In the genomic region with DNA sequence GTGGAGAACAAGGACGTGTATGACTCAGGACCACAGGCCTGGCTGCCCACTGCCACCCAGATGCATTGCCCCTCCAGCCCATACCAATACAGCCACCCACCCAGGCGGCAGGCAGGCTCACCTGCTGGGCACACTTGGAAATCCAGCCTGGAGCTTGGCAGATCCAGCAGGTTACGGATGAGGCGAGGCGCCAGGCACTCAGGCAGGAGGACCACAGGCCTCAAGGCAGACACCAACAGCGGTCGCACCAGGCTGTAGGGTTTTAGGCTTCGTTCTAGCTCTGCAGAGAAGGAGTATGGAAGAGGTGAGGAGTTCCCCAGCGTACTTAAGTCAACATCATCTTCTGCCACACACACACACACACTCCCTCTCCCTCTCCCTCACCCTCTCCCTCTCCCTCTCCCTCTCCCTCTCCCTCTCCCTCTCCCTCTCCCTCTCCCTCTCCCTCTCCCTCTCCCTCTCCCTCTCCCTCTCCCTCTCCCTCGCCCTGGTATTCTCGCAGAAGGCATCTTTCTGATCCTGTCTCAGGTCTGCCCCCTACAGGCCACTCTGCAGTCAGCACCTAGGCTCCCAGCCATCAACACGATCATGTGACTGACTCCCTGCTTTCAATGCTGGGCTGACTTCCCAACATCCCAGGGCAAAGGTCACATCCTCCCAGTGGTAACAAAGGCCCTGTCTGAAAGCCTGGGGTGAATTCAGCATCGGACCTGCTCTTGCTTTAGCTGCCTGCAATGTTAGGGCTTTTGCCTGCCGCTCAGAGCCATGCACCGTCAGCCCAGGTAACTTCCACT, we compare ENCODE assay signal across 8 mouse cellular contexts. TPM values are rescaled to one million over a fixed set of nuclear protein-coding genes. Genes with fewer than 3 reads are reported as not detected.
DNase-seq lines count a peak whose midpoint lies in the region; ATAC-seq and TF ChIP-seq lines count a peak whose summit lies in the region.

No protein-coding gene starts in this region.

- no peak overlapping the region for H3K27ac ChIP-seq in heart, embryonic 11.5 days (ENCODE audit: low read depth, low read length)
- H3K27ac ChIP-seq in cortical plate, adult 2 months (ENCODE audit: insufficient read depth, low read length), result no peak overlapping the region
- H3K27ac ChIP-seq in intestine, embryonic 15.5 days, result no peak overlapping the region
- peak overlapping the region; percentile 43 for H3K27ac ChIP-seq in midbrain, embryonic 12.5 days (replicated peaks)

- no peak for TF ChIP-seq POLR2A in cortical plate, adult 2 months (IDR thresholded peaks at IDR 0.05; ENCODE audit: extremely low read depth, insufficient read depth, low read length)

- WGBS in heart, embryonic 11.5 days (ENCODE audit: insufficient replicate concordance), result 58% methylated on average over 13 of the region's 15 CpGs
- WGBS in intestine, embryonic 15.5 days, result 50% methylated on average over 15 of the region's 15 CpGs
- WGBS in midbrain, embryonic 12.5 days, result 44% methylated on average over 14 of the region's 15 CpGs

- H3K9me3 ChIP-seq in heart, embryonic 11.5 days (replicated peaks; ENCODE audit: control insufficient read depth, low read length), result no peaks in the 10 kb centered on the region
- H3K9me3 ChIP-seq in intestine, embryonic 15.5 days, result no peaks in the 10 kb centered on the region
- H3K9me3 ChIP-seq in midbrain, embryonic 12.5 days, result no peaks in the 10 kb centered on the region

- no peak overlapping the region for H3K9ac ChIP-seq in heart, embryonic 11.5 days (ENCODE audit: low read depth, low read length)
- H3K9ac ChIP-seq in intestine, embryonic 15.5 days, result no peak overlapping the region
- no peak overlapping the region for H3K9ac ChIP-seq in midbrain, embryonic 12.5 days (replicated peaks)

- H3K4me1 ChIP-seq in heart, embryonic 11.5 days (ENCODE audit: control insufficient read depth, insufficient read depth, low read length), result peaks cover 5% of the 10 kb centered on the region
- H3K4me1 ChIP-seq in cortical plate, adult 2 months (ENCODE audit: control insufficient read depth, insufficient read depth, low read length), result no peaks in the 10 kb centered on the region
- peaks cover 12% of the 10 kb centered on the region for H3K4me1 ChIP-seq in intestine, embryonic 15.5 days (replicated peaks)
- peaks cover 34% of the 10 kb centered on the region for H3K4me1 ChIP-seq in midbrain, embryonic 12.5 days

- no peaks in the 10 kb centered on the region for H3K27me3 ChIP-seq in heart, embryonic 11.5 days (ENCODE audit: control insufficient read depth, insufficient read depth, low read length)
- H3K27me3 ChIP-seq in intestine, embryonic 15.5 days (replicated peaks), result no peaks in the 10 kb centered on the region
- no peaks in the 10 kb centered on the region for H3K27me3 ChIP-seq in midbrain, embryonic 12.5 days

- peak; percentile 90 for TF ChIP-seq CTCF in cortical plate, adult 2 months (IDR thresholded peaks at IDR 0.05; ENCODE audit: extremely low read depth, insufficient read depth, low read length)

- DNase-seq in heart, adult 11 months, result peak; percentile 100
- DNase-seq in gastrocnemius, postnatal 14 days, result peak; percentile 90
- DNase-seq in left cerebral cortex, postnatal 25 days (ENCODE audit: low spot score in 2 of 2), result peak; percentile 87 to 91
- peak; percentile 57 to 81 for DNase-seq in spleen, adult 18-20 months

- no peak overlapping the region for H3K4me3 ChIP-seq in heart, embryonic 11.5 days (ENCODE audit: low read depth, low read length)
- no peak overlapping the region for H3K4me3 ChIP-seq in cortical plate, adult 2 months (ENCODE audit: insufficient read depth, low read length)
- H3K4me3 ChIP-seq in intestine, embryonic 15.5 days (replicated peaks), result no peak overlapping the region
- H3K4me3 ChIP-seq in midbrain, embryonic 12.5 days, result no peak overlapping the region

- H3K4me2 ChIP-seq in heart, embryonic 11.5 days, result no peak overlapping the region
- H3K4me2 ChIP-seq in intestine, embryonic 15.5 days (replicated peaks), result no peak overlapping the region
- no peak overlapping the region for H3K4me2 ChIP-seq in midbrain, embryonic 12.5 days (replicated peaks)

- intact Hi-C loops in gastrocnemius, postnatal 14 days (cut with DNase I; ENCODE audit: low total_unique reads), result no loop called here
- intact Hi-C loops in left cerebral cortex, postnatal 25 days (cut with DNase I), result no loop called here

- no peak for ATAC-seq in heart, embryonic 11.5 days (replicated peaks; ENCODE audit: insufficient number of reproducible peaks, low FRiP score, low TSS enrichment)
- peak; percentile 51 for ATAC-seq in intestine, embryonic 15.5 days
- ATAC-seq in midbrain, embryonic 12.5 days (ENCODE audit: low FRiP score, low read depth), result peak; percentile 39; the same call in 1 of the 2 replicates

- H3K36me3 ChIP-seq in heart, embryonic 11.5 days (ENCODE audit: control insufficient read depth, insufficient read depth, low read length), result no peaks in the 10 kb centered on the region
- H3K36me3 ChIP-seq in intestine, embryonic 15.5 days, result 0 out of 2 replicates have a peak, but pooled peaks cover 13% of the 10 kb centered on the region
- H3K36me3 ChIP-seq in midbrain, embryonic 12.5 days, result no peaks in the 10 kb centered on the region

RNA-seq across cellular contexts. Expression of a gene that starts 5.0 kb away (rescaled TPM):
- 3.0 and 3.7 TPM in 2 replicates for polyA plus RNA-seq in heart, embryonic 11.5 days (2014; fragmentation: Nextera tagmentation; extraction: Ambion mirVana)
- polyA plus RNA-seq in cortical plate, adult 2 months (2012; rRNA removed), result 5.8 and 6.3 TPM in 2 replicates
- 1 to 10 TPM; 5.6 to 7.1 TPM for total RNA-seq in gastrocnemius, postnatal 14 days (2021)
- 19.7 and 20.4 TPM in 2 replicates for polyA plus RNA-seq in intestine, embryonic 15.5 days (2015; fragmentation: Nextera tagmentation; extraction: Ambion mirVana)
- 1 to 10 TPM; 6.0 to 6.1 TPM for total RNA-seq in left cerebral cortex, postnatal 25 days (2021)
- polyA plus RNA-seq in midbrain, embryonic 12.5 days (2016; fragmentation: Nextera tagmentation; extraction: Ambion mirVana), result 119 and 137 TPM in 2 replicates

RNA-seq across cellular contexts. Expression of a gene that starts 24.6 kb away (rescaled TPM):
- polyA plus RNA-seq in heart, embryonic 11.5 days (2014; fragmentation: Nextera tagmentation; extraction: Ambion mirVana), result 3.7 and 4.2 TPM in 2 replicates
- polyA plus RNA-seq in cortical plate, adult 2 months (2012; rRNA removed), result 4.7 and 5.2 TPM in 2 replicates
- 1 to 10 TPM; 9.6 to 9.7 TPM for total RNA-seq in gastrocnemius, postnatal 14 days (2021)
- 6.9 and 7.3 TPM in 2 replicates for polyA plus RNA-seq in intestine, embryonic 15.5 days (2015; fragmentation: Nextera tagmentation; extraction: Ambion mirVana)
- 1 to 10 TPM; 3.9 to 4.2 TPM for total RNA-seq in left cerebral cortex, postnatal 25 days (2021)
- polyA plus RNA-seq in midbrain, embryonic 12.5 days (2016; fragmentation: Nextera tagmentation; extraction: Ambion mirVana), result 2.3 and 2.6 TPM in 2 replicates

RNA-seq across cellular contexts. Expression of a gene that starts 59.7 kb away (rescaled TPM):
- polyA plus RNA-seq in heart, embryonic 11.5 days (2014; fragmentation: Nextera tagmentation; extraction: Ambion mirVana), result not detected in 2 replicates
- 59.2 and 65.2 TPM in 2 replicates for polyA plus RNA-seq in cortical plate, adult 2 months (2012; rRNA removed)
- under 1 TPM; 0.07 to 0.62 TPM for total RNA-seq in gastrocnemius, postnatal 14 days (2021)
- polyA plus RNA-seq in intestine, embryonic 15.5 days (2015; fragmentation: Nextera tagmentation; extraction: Ambion mirVana), result 0.08 and 0.29 TPM in 2 replicates
- 100 to 1,000 TPM; 137 to 153 TPM for total RNA-seq in left cerebral cortex, postnatal 25 days (2021)
- polyA plus RNA-seq in midbrain, embryonic 12.5 days (2016; fragmentation: Nextera tagmentation; extraction: Ambion mirVana), result 0.88 and 2.2 TPM in 2 replicates

Comparison
In these comparisons a context has a peak if more than half of its experiments do, and no peak if none do; other contexts are left out.
1. RNA of a gene that starts 59.7 kb away (polyA plus RNA-seq): 59.2 to 65.2 TPM in cortical plate, adult 2 months; 0.88 to 2.2 TPM in midbrain, embryonic 12.5 days, 0.08 to 0.29 TPM in intestine, embryonic 15.5 days and not detected in heart, embryonic 11.5 days; every median in the first group is over 10 times any median in the second.
2. Peak in every context shown above with its lines, with median percentiles within 50 percentile points of each other: DNase-seq.